Mouse (Mus musculus) thymus, adult 2 months (tissue): ENCODE results near the gene Zdhhc14.
"Not testable (repeated sequence)": the region's sequence is repeated elsewhere in the genome, so short reads cannot be mapped to it uniquely, and the experiment has no call there.

Experiments
- CTCF ChIP-seq: fragments of 200-500 bp; IDR thresholded peaks from 2 replicates; pipeline ENCODE4 v1.5.1; 2012; ENCODE audit warnings: mild to moderate bottlenecking, control low read depth, low read length, moderate library complexity, borderline replicate concordance; ENCODE audit not compliant: control insufficient read depth, poor library complexity, insufficient read depth; ENCODE audit errors: extremely low read depth
- POLR2A ChIP-seq: fragments of 200-500 bp; IDR thresholded peaks from 2 replicates; pipeline ENCODE4 v1.6.1; 2012; ENCODE audit warnings: mild to moderate bottlenecking, low read length, control low read depth, moderate library complexity; ENCODE audit not compliant: control insufficient read depth, poor library complexity, insufficient read depth; ENCODE audit errors: extremely low read depth

GRCm38 (mm10) chr17:5624815-5625214, 132.5 kb downstream of the Zdhhc14 start:
- TF ChIP-seq POLR2A, CTCF: not testable (repeated sequence)
